Mouse (Mus musculus): Measurements from ENCODE around the gene Qser1. TPM values are rescaled to one million over a fixed set of nuclear protein-coding genes. Genes with fewer than 3 reads are reported as not detected.
A peak's percentile ranks its signal among the peaks of the same experiment; 100 is the strongest.

Qser1 gene
- polyA plus RNA-seq, 1 experiment, result 7.9 TPM

GRCm38 (mm10) chr2:104710670-104711370 lies 105.7 kb downstream of the Qser1 start:
- 16% methylated on average over 6 of the region's 6 CpGs for WGBS
- no peak for TF ChIP-seq POLR2A (IDR thresholded peaks at IDR 0.05; ENCODE audit: borderline replicate concordance, insufficient read depth, low read length)
- no peak for TF ChIP-seq CTCF (IDR thresholded peaks at IDR 0.05; ENCODE audit: borderline replicate concordance, insufficient read depth, low read depth, low read length)

GRCm38 (mm10) chr2:104709786-104710337 lies 106.7 kb downstream of the Qser1 start:
- Histone ChIP-seq H3K4me1 (ENCODE audit: control insufficient read depth, insufficient read depth, low read length) (peaks cover 8% of the 10 kb centered on the region), H3K27me3 (ENCODE audit: control insufficient read depth, insufficient read depth, low read length) (no peaks in the 10 kb centered on the region), H3K4me3 (replicated peaks; ENCODE audit: insufficient read depth, low read depth, low read length) (no peak overlapping the region), H3K27ac (ENCODE audit: insufficient read depth, low read length) (no peak overlapping the region)
- no peak for DNase-seq
- no peak for TF ChIP-seq CTCF (IDR thresholded peaks at IDR 0.05; ENCODE audit: borderline replicate concordance, insufficient read depth, low read depth, low read length)
- TF ChIP-seq POLR2A (IDR thresholded peaks at IDR 0.05; ENCODE audit: borderline replicate concordance, insufficient read depth, low read length), result no peak
- WGBS, result 54% methylated on average over 6 of the region's 6 CpGs

More at GRCm38 (mm10) chr2:104710670-104711370, 105.7 kb downstream of the Qser1 start:
- H3K4me1 ChIP-seq (ENCODE audit: control insufficient read depth, insufficient read depth, low read length), result peaks cover 8% of the 10 kb centered on the region
- DNase-seq, result no peak
- H3K27ac ChIP-seq (ENCODE audit: insufficient read depth, low read length), result no peak overlapping the region
- H3K27me3 ChIP-seq (ENCODE audit: control insufficient read depth, insufficient read depth, low read length), result no peaks in the 10 kb centered on the region
- H3K4me3 ChIP-seq (replicated peaks; ENCODE audit: insufficient read depth, low read depth, low read length), result peak overlapping the region; percentile 73

Other genes starting within 250 kb of the Qser1 start
- gene Cstf3, start 226.2 kb downstream of the Qser1 start, polyA plus RNA-seq (2012; rRNA removed), result 35.7 and 35.8 TPM in 2 replicates
- 27.7 and 29.5 TPM in 2 replicates for gene Tcp11l1, start 104.6 kb downstream of the Qser1 start, polyA plus RNA-seq (2012; rRNA removed)
- gene Pin1rt1, start 100.4 kb downstream of the Qser1 start, polyA plus RNA-seq (2012; rRNA removed), result 0.08 TPM in 1 of 2 replicates, not detected in the other
- 2.3 and 3.6 TPM in 2 replicates for gene Depdc7, start 73.9 kb downstream of the Qser1 start, polyA plus RNA-seq (2012; rRNA removed)
- 0.16 and 0.51 TPM in 2 replicates for gene Prrg4, start 33.1 kb upstream of the Qser1 start, polyA plus RNA-seq (2012; rRNA removed)
- gene Ccdc73, start 51.0 kb upstream of the Qser1 start, polyA plus RNA-seq (2012; rRNA removed), result 5.5 TPM in 2 replicates
- 92.4 and 94.0 TPM in 2 replicates for gene Eif3m, start 200.3 kb upstream of the Qser1 start, polyA plus RNA-seq (2012; rRNA removed)

All from cerebellum, adult 2 months (tissue).